Mouse (Mus musculus) G1E-ER4 (cell line): ENCODE results near the gene Atf6. TPM values are rescaled to one million over a fixed set of nuclear protein-coding genes. Genes with fewer than 3 reads are reported as not detected.

Source experiments
- GATA1 ChIP-seq: IDR thresholded peaks from one replicate; pipeline ENCODE4 v1.8.0; 2012; ENCODE audit warnings: low read length, inconsistent platforms
- polyA plus RNA-seq: library from polyadenylated mRNA; stranded (reverse); fragments of >175 nt; gene quantifications from 2 replicates; pipeline ENCODE4 v1.2.3, GENCODE M21; 2012

Gene Atf6
- polyA plus RNA-seq, 1 experiment = 1.3 TPM

- TF ChIP-seq GATA1 = no peak
These were observed 3.3 kb downstream of the Atf6 start for GRCm38 (mm10) chr1:170864234-170864633.

- no peak for TF ChIP-seq GATA1
These were observed 4.5 kb downstream of the Atf6 start for GRCm38 (mm10) chr1:170863033-170863432.

- no peak for TF ChIP-seq GATA1
These were observed 5.2 kb downstream of the Atf6 start for GRCm38 (mm10) chr1:170862435-170862717.

- TF ChIP-seq GATA1 = no peak
These were observed 5.7 kb downstream of the Atf6 start for GRCm38 (mm10) chr1:170861671-170862434.

GRCm38 (mm10) chr1:170858872-170859271 lies 8.7 kb downstream of the Atf6 start:
- no peak for TF ChIP-seq GATA1

GRCm38 (mm10) chr1:170857369-170857768 lies 10.2 kb downstream of the Atf6 start:
- no peak for TF ChIP-seq GATA1

- no peak for TF ChIP-seq GATA1
These were observed 12.4 kb downstream of the Atf6 start for GRCm38 (mm10) chr1:170855056-170855760.

GRCm38 (mm10) chr1:170853604-170854003 lies 14.0 kb downstream of the Atf6 start:
- no peak for TF ChIP-seq GATA1

- TF ChIP-seq GATA1 = no peak
These were observed 16.6 kb downstream of the Atf6 start for GRCm38 (mm10) chr1:170850637-170851624.

GRCm38 (mm10) chr1:170850007-170850406 lies 17.6 kb downstream of the Atf6 start:
- TF ChIP-seq GATA1 = no peak

- no peak for TF ChIP-seq GATA1
These were observed 21.9 kb downstream of the Atf6 start for GRCm38 (mm10) chr1:170845448-170846307.

GRCm38 (mm10) chr1:170844380-170844779 lies 23.2 kb downstream of the Atf6 start:
- no peak for TF ChIP-seq GATA1

- TF ChIP-seq GATA1 = no peak
These were observed 27.9 kb downstream of the Atf6 start for GRCm38 (mm10) chr1:170839685-170840084.

- TF ChIP-seq GATA1 = no peak
These were observed 32.8 kb downstream of the Atf6 start for GRCm38 (mm10) chr1:170834756-170835155.

- no peak for TF ChIP-seq GATA1
These were observed 37.8 kb downstream of the Atf6 start for GRCm38 (mm10) chr1:170829781-170830180.

- no peak for TF ChIP-seq GATA1
These were observed 38.2 kb downstream of the Atf6 start for GRCm38 (mm10) chr1:170829344-170829743.
